Comparison of ENCODE assay signal across 9 mouse cellular contexts in the genomic region with DNA sequence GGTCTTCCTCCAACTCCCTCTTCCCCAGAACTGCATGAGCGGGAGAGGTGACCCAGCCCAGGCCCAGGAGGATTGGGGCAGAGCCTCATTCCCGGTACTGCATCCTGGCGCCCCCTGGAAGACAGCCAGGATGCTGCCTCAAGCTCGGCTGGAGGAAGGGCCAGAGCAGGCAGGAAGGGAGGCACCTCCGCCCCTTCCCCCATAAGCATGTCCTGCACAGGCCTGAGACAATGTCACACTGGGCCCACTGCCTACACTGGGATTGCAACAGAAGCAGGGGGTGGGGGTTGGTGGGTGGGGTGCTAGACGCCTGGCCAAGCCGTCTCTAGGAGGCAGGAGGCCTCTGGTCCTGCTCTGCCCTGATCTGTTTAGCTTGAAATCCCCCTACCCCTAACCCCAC. TPM values are rescaled to one million over a fixed set of nuclear protein-coding genes. Genes with fewer than 3 reads are reported as not detected.
DNase-seq lines count a peak whose midpoint lies in the region; ATAC-seq and TF ChIP-seq lines count a peak whose summit lies in the region.
"Had no signal": no experiment of that assay in that cellular context is flagged by ENCODE, and none has a peak within 500 bp of the region (broad histone marks: within the 10 kb centered on the region; RNA-seq: fewer than 3 reads in every experiment).

No protein-coding gene starts in this region.

- ATAC-seq in midbrain, embryonic 13.5 days = peak; percentile 50
- ATAC-seq in midbrain, postnatal 0 days (ENCODE audit: low FRiP score) = no peak; the same call in 1 of the 2 replicates

- no peaks in the 10 kb centered on the region for H3K36me3 ChIP-seq in midbrain, embryonic 13.5 days
- no peaks in the 10 kb centered on the region for H3K36me3 ChIP-seq in midbrain, postnatal 0 days (ENCODE audit: insufficient read depth, low read length)

- DNase-seq in midbrain, postnatal 0 days (ENCODE audit: low spot score) = no peak
- peak; percentile 100 for DNase-seq in heart, adult 11 months
- DNase-seq in kidney, adult 11 months = peak; percentile 77
- DNase-seq in lung, postnatal 10 days = peak; percentile 92
- no peak for DNase-seq in cerebellum, adult 11 months
- no peak for DNase-seq in thymus, postnatal 25 days
- no peak for DNase-seq in urinary bladder, postnatal 25 days (ENCODE audit: low spot score)

- H3K4me1 ChIP-seq in midbrain, embryonic 13.5 days (replicated peaks) = peaks cover 10% of the 10 kb centered on the region; the same call in 1 of the 2 replicates
- no peaks in the 10 kb centered on the region for H3K4me1 ChIP-seq in midbrain, postnatal 0 days (ENCODE audit: insufficient read depth, low read length)

- H3K27ac ChIP-seq in midbrain, embryonic 13.5 days = no peak overlapping the region
- H3K27ac ChIP-seq in midbrain, postnatal 0 days (ENCODE audit: low read depth, low read length) = no peak overlapping the region

- H3K27me3 ChIP-seq in midbrain, embryonic 13.5 days = no peaks in the 10 kb centered on the region; the same call in 1 of the 2 replicates
- H3K27me3 ChIP-seq in midbrain, postnatal 0 days (ENCODE audit: insufficient read depth, low read length) = no peaks in the 10 kb centered on the region

- 0 out of 2 replicates have a peak overlapping the region, but pooled peaks have one; percentile 19 for H3K9ac ChIP-seq in midbrain, embryonic 13.5 days (replicated peaks)
- no peak overlapping the region for H3K9ac ChIP-seq in midbrain, postnatal 0 days (replicated peaks; ENCODE audit: low read length, poor library complexity, severe bottlenecking)

- no peaks in the 10 kb centered on the region for H3K9me3 ChIP-seq in midbrain, embryonic 13.5 days
- H3K9me3 ChIP-seq in midbrain, postnatal 0 days (ENCODE audit: low read length) = no peaks in the 10 kb centered on the region

- no peak overlapping the region for H3K4me3 ChIP-seq in midbrain, embryonic 13.5 days (replicated peaks)
- H3K4me3 ChIP-seq in midbrain, postnatal 0 days (ENCODE audit: low read depth, low read length) = no peak overlapping the region

- 18% methylated on average over 7 of the region's 7 CpGs for WGBS in midbrain, embryonic 13.5 days
- WGBS in midbrain, postnatal 0 days = 24% methylated on average over 7 of the region's 7 CpGs

- no peak for TF ChIP-seq CTCF in midbrain, postnatal 0 days (IDR thresholded peaks at IDR 0.05)

- no peak overlapping the region for H3K4me2 ChIP-seq in midbrain, embryonic 13.5 days (replicated peaks)
- no peak overlapping the region for H3K4me2 ChIP-seq in midbrain, postnatal 0 days (ENCODE audit: low read depth, low read length, poor library complexity, severe bottlenecking)

RNA-seq across cellular contexts. Expression of a gene that starts 12.7 kb away (rescaled TPM):
- polyA plus RNA-seq in midbrain, embryonic 13.5 days (2015; fragmentation: Nextera tagmentation; extraction: Ambion mirVana) = 83.0 and 93.7 TPM in 2 replicates
- total RNA-seq in midbrain, postnatal 0 days (2014; rRNA removed) = 4.6 and 6.9 TPM in 2 replicates
- 7.6 and 8.1 TPM in 2 replicates for polyA plus RNA-seq in midbrain, postnatal 0 days (2015; fragmentation: Nextera tagmentation; extraction: Ambion mirVana)

RNA-seq across cellular contexts. Expression of a gene that starts 16.9 kb away (rescaled TPM):
- polyA plus RNA-seq in midbrain, embryonic 13.5 days (2015; fragmentation: Nextera tagmentation; extraction: Ambion mirVana) = 1.0 and 1.2 TPM in 2 replicates
- total RNA-seq in midbrain, postnatal 0 days (2014; rRNA removed) = 0.71 and 1.6 TPM in 2 replicates
- 2.2 and 2.5 TPM in 2 replicates for polyA plus RNA-seq in midbrain, postnatal 0 days (2015; fragmentation: Nextera tagmentation; extraction: Ambion mirVana)
- total RNA-seq: MEL had no signal

RNA-seq across cellular contexts. Expression of a gene that starts 56.5 kb away (rescaled TPM):
- 7.0 and 8.5 TPM in 2 replicates for polyA plus RNA-seq in midbrain, embryonic 13.5 days (2015; fragmentation: Nextera tagmentation; extraction: Ambion mirVana)
- total RNA-seq in midbrain, postnatal 0 days (2014; rRNA removed) = 14.1 and 14.9 TPM in 2 replicates
- 14.8 and 14.9 TPM in 2 replicates for polyA plus RNA-seq in midbrain, postnatal 0 days (2015; fragmentation: Nextera tagmentation; extraction: Ambion mirVana)

Comparison
In these comparisons a context has a peak if more than half of its experiments do, and no peak if none do; other contexts are left out.
1. DNase-seq: peak in heart, adult 11 months (single experiment), kidney, adult 11 months (single experiment) and lung, postnatal 10 days (single experiment); none in midbrain, postnatal 0 days (single experiment), cerebellum, adult 11 months (single experiment), thymus, postnatal 25 days (single experiment) and urinary bladder, postnatal 25 days (single experiment).